Mouse (Mus musculus): Measurements from ENCODE around the gene Rxrg.

- TF ChIP-seq CTCF (conservative IDR thresholded peaks at IDR 0.05; ENCODE audit: low read length) = no peak
- no peak for TF ChIP-seq POU5F1 (IDR thresholded peaks at IDR 0.05; ENCODE audit: borderline replicate concordance, low read length)
- TF ChIP-seq NANOG (IDR thresholded peaks at IDR 0.05; ENCODE audit: borderline replicate concordance, low read length) = no peak
These were observed 9.2 kb upstream of the Rxrg start for GRCm38 (mm10) chr1:167588747-167589558.
